Mouse (Mus musculus): ENCODE measurements around the gene Il17f. TPM values are rescaled to one million over a fixed set of nuclear protein-coding genes. Genes with fewer than 3 reads are reported as not detected.
"Not testable (repeated sequence)": the region's sequence is repeated elsewhere in the genome, so short reads cannot be mapped to it uniquely, and the experiment has no call there.

The Il17f gene
- not detected in 2 replicates for polyA plus RNA-seq (2015; fragmentation: Nextera tagmentation; extraction: Ambion mirVana)

- not testable (repeated sequence) for H3K9ac ChIP-seq (replicated peaks); H3K9me3 ChIP-seq; H3K36me3 ChIP-seq; ATAC-seq (replicated peaks); H3K4me1 ChIP-seq; H3K4me3 ChIP-seq; H3K27ac ChIP-seq (replicated peaks); H3K4me2 ChIP-seq (replicated peaks); H3K27me3 ChIP-seq
- 100% methylated on average over 1 of the region's 1 CpGs for WGBS
These were observed at the start of gene Il17f for GRCm38 (mm10) chr1:20790517-20790916. Gene Il17f, minus strand, starts transcription at chr1:20790617.

DNA sequence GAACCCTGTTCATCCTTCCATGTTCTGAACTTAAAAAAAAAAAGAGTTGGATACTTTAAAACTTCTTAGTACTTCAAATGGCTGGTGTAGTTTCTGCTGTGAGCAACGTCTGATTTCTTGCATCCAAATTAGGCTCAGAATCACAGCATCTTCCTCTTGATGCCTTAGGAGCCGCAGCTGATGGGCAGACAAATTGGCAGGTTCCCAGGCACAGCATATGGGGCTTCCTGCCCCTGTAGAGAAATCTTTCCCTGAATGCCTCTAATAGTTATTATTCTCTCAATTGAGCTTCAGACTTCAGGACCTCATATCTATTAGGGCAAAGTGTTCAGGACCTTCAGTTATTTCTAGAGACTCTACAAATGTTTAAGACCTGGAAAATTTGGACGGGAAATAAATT is 49.5 kb upstream of the Il17f start:
- Histone ChIP-seq H3K27ac (replicated peaks) (no peak overlapping the region), H3K4me3 (no peak overlapping the region), H3K4me1 (no peaks in the 10 kb centered on the region), H3K9ac (replicated peaks) (no peak overlapping the region), H3K27me3 (no peaks in the 10 kb centered on the region), H3K4me2 (replicated peaks) (no peak overlapping the region), H3K9me3 (no peaks in the 10 kb centered on the region), H3K36me3 (no peaks in the 10 kb centered on the region)
- 62% methylated on average over 3 of the region's 3 CpGs for WGBS
- ATAC-seq (replicated peaks): no peak

- Histone ChIP-seq H3K27me3 (no peaks in the 10 kb centered on the region), H3K4me1 (no peaks in the 10 kb centered on the region), H3K4me2 (replicated peaks) (no peak overlapping the region), H3K9me3 (no peaks in the 10 kb centered on the region), H3K36me3 (no peaks in the 10 kb centered on the region), H3K27ac (replicated peaks) (no peak overlapping the region), H3K4me3 (no peak overlapping the region), H3K9ac (replicated peaks) (no peak overlapping the region)
- ATAC-seq (replicated peaks): no peak
- 94% methylated on average over 3 of the region's 3 CpGs for WGBS
These were observed 46.2 kb upstream of the Il17f start for GRCm38 (mm10) chr1:20836551-20837125.

DNA sequence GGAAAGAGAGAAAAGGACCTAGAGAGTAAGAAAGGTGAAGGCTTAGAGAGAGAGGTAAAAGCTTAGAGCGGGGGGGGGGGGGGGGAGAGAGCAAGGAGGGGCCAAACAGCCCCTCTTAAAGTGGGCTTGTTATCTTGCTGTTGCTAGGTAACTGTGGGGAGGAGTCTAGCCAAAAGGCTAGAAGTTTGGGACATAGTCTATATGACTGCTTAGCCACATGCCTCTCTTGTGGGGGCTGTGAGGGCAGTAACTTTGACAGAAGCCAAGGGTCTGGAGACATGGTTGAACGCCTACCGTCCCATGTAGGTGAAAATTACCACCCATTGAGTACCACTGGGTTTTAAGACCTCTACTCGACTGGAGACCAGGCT is 42.7 kb upstream of the Il17f start:
- Histone ChIP-seq H3K4me1 (no peaks in the 10 kb centered on the region), H3K4me3 (no peak overlapping the region), H3K27ac (replicated peaks) (no peak overlapping the region), H3K4me2 (replicated peaks) (no peak overlapping the region), H3K36me3 (no peaks in the 10 kb centered on the region), H3K9ac (replicated peaks) (no peak overlapping the region), H3K9me3 (no peaks in the 10 kb centered on the region), H3K27me3 (no peaks in the 10 kb centered on the region)
- no peak for ATAC-seq (replicated peaks)
- WGBS: 86% methylated on average over 3 of the region's 4 CpGs

DNA sequence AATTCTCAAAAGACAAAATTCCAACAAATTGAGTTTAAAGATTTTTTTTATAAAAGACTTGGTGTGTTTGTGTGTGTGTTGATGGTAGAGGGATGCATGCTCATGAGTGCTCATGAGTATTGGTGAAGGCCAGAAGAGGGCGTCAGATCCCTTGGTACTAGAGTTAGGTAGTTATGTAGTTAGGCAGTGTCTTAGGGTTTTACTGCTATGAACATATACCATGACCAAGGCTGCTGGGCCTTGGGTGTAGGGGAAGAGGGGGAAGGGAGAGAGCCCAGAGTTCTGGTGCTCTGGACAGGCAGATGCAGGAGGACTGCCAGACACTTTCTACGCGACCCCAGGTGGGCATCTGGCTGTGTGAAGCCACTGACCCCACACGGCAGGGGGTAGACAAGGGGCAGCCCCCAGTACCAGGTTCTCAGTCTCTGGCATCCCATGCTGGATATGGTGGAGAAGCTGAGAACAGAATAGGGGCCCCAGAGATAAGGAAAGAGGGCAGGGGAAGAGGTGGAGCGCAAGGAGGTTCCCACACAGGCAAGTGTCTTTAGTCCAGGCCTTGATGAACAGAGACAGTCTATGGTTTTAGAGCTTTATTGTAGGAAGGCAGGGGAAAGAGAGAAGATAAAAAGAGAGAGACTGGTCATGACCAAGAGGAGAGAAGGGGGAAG is 42.2 kb upstream of the Il17f start:
- H3K9me3 ChIP-seq: no peaks in the 10 kb centered on the region
- H3K27ac ChIP-seq (replicated peaks): no peak overlapping the region
- H3K4me3 ChIP-seq: no peak overlapping the region
- H3K4me1 ChIP-seq: no peaks in the 10 kb centered on the region
- no peak for ATAC-seq (replicated peaks)
- H3K36me3 ChIP-seq: no peaks in the 10 kb centered on the region
- no peak overlapping the region for H3K4me2 ChIP-seq (replicated peaks)
- H3K9ac ChIP-seq (replicated peaks): no peak overlapping the region
- no peaks in the 10 kb centered on the region for H3K27me3 ChIP-seq
- WGBS: 81% methylated on average over 5 of the region's 5 CpGs

GRCm38 (mm10) chr1:20830546-20830945 is 40.1 kb upstream of the Il17f start:
- Histone ChIP-seq H3K36me3 (no peaks in the 10 kb centered on the region), H3K27me3 (no peaks in the 10 kb centered on the region), H3K9me3 (no peaks in the 10 kb centered on the region), H3K27ac (replicated peaks) (no peak overlapping the region), H3K9ac (replicated peaks) (no peak overlapping the region), H3K4me1 (no peaks in the 10 kb centered on the region), H3K4me3 (no peak overlapping the region), H3K4me2 (replicated peaks) (no peak overlapping the region)
- no peak for ATAC-seq (replicated peaks)
- 88% methylated on average over 1 of the region's 1 CpGs for WGBS

GRCm38 (mm10) chr1:20828061-20828460 is 37.6 kb upstream of the Il17f start:
- peaks cover 11% of the 10 kb centered on the region; the same call in 1 of the 2 replicates for H3K4me1 ChIP-seq
- no peaks in the 10 kb centered on the region for H3K27me3 ChIP-seq
- no peaks in the 10 kb centered on the region for H3K9me3 ChIP-seq
- H3K36me3 ChIP-seq: no peaks in the 10 kb centered on the region
- H3K4me3 ChIP-seq: no peak overlapping the region
- no peak overlapping the region for H3K4me2 ChIP-seq (replicated peaks)
- H3K9ac ChIP-seq (replicated peaks): no peak overlapping the region
- 91% methylated on average over 2 of the region's 2 CpGs for WGBS
- no peak for ATAC-seq (replicated peaks)
- H3K27ac ChIP-seq (replicated peaks): no peak overlapping the region

- Histone ChIP-seq H3K4me3 (no peak overlapping the region), H3K27ac (replicated peaks) (no peak overlapping the region), H3K4me1 (peaks cover 14% of the 10 kb centered on the region; the same call in 1 of the 2 replicates), H3K9ac (replicated peaks) (no peak overlapping the region), H3K27me3 (no peaks in the 10 kb centered on the region), H3K4me2 (replicated peaks) (no peak overlapping the region), H3K36me3 (no peaks in the 10 kb centered on the region), H3K9me3 (no peaks in the 10 kb centered on the region)
- no peak for ATAC-seq (replicated peaks)
These were observed 34.6 kb upstream of the Il17f start for GRCm38 (mm10) chr1:20825036-20825435.

- WGBS: 6% methylated on average over 2 of the region's 2 CpGs
- Histone ChIP-seq H3K27ac (replicated peaks) (peak overlapping the region; percentile 64), H3K4me1 (peaks cover 22% of the 10 kb centered on the region), H3K9me3 (no peaks in the 10 kb centered on the region), H3K4me3 (no peak overlapping the region), H3K4me2 (replicated peaks) (no peak overlapping the region), H3K9ac (replicated peaks) (no peak overlapping the region), H3K27me3 (no peaks in the 10 kb centered on the region), H3K36me3 (no peaks in the 10 kb centered on the region)
- 0 out of 2 replicates have a peak, but pooled peaks have one; percentile 4 for ATAC-seq (replicated peaks)
These were observed 33.5 kb upstream of the Il17f start for GRCm38 (mm10) chr1:20823906-20824305.

DNA sequence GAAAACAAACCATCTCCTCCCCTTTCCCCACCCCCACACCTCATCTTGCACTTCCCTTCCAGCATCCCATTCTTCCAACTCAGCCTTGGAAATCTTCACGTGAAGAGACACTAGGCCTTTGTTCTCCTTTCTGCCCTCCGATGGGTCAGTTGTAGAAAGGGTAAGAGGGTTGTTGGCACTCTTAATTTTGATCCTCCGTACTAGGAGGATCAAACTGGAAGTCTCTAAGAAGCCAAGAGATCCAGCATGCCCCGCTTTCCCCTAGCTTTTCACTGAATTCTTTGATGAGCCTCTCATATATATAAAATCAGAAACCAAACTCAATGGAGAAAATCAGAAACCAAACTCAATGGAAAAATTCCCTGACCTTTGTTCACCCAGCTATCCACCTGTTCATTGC is 33.1 kb upstream of the Il17f start:
- Histone ChIP-seq H3K36me3 (no peaks in the 10 kb centered on the region), H3K9ac (replicated peaks) (no peak overlapping the region), H3K27ac (replicated peaks) (peak overlapping the region; percentile 64), H3K4me3 (no peak overlapping the region), H3K27me3 (no peaks in the 10 kb centered on the region), H3K4me2 (replicated peaks) (no peak overlapping the region), H3K4me1 (peaks cover 25% of the 10 kb centered on the region), H3K9me3 (no peaks in the 10 kb centered on the region)
- 27% methylated on average over 4 of the region's 4 CpGs for WGBS
- no peak for ATAC-seq (replicated peaks)

DNA sequence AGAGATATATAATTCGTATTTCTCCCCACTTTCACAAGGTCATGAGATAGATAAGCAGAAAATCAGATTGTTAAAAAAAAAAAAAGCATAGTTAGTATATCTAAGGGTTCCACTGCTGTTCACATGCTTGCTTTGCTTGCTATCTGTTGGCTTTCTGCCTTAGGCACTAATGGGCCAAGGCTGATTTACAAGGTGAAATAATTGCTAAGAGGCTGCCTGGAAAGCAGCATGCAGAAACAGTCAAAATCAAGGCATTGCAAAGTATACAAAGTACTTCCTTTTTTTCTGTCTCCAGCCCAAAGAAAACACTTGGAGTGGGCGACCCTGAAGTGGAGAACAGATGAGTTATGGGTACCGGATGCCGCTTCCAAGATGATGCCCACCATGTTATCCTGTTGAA is 30.5 kb upstream of the Il17f start:
- ATAC-seq (replicated peaks): no peak
- WGBS: 89% methylated on average over 4 of the region's 4 CpGs
- no peaks in the 10 kb centered on the region for H3K9me3 ChIP-seq
- H3K4me2 ChIP-seq (replicated peaks): no peak overlapping the region
- H3K36me3 ChIP-seq: no peaks in the 10 kb centered on the region
- H3K9ac ChIP-seq (replicated peaks): no peak overlapping the region
- H3K4me3 ChIP-seq: no peak overlapping the region
- H3K4me1 ChIP-seq: peaks cover 25% of the 10 kb centered on the region
- H3K27ac ChIP-seq (replicated peaks): no peak overlapping the region
- no peaks in the 10 kb centered on the region for H3K27me3 ChIP-seq

GRCm38 (mm10) chr1:20819771-20820605 is 29.6 kb upstream of the Il17f start, which contains the start of gene Mcm3:
Gene Mcm3, minus strand, starts transcription at chr1:20820312.
- Histone ChIP-seq H3K36me3 (no peaks in the 10 kb centered on the region), H3K9me3 (no peaks in the 10 kb centered on the region), H3K4me2 (replicated peaks) (peak within 1 kb of the TSS; percentile 93), H3K4me3 (peak within 1 kb of the TSS; percentile 81), H3K27me3 (no peaks in the 10 kb centered on the region), H3K27ac (replicated peaks) (no peak within 1 kb of the TSS), H3K4me1 (peaks cover 25% of the 10 kb centered on the region), H3K9ac (replicated peaks) (peak within 1 kb of the TSS; percentile 45)
- WGBS: under 1% methylated on average over 52 of the region's 52 CpGs
- peak; percentile 99 for ATAC-seq (replicated peaks)
